Mouse (Mus musculus) small intestine, adult 2 months (tissue): ENCODE measurements around the gene Alk.

ENCODE experiments used
- CTCF ChIP-seq: fragments of 200-500 bp; IDR thresholded peaks from 2 replicates; pipeline ENCODE4 v1.5.1; 2012; ENCODE audit warnings: low read depth, mild to moderate bottlenecking, control low read depth, inconsistent platforms, low read length, moderate library complexity, mixed read lengths; ENCODE audit not compliant: insufficient replicate concordance, insufficient read length; ENCODE audit errors: extremely low read depth
- POLR2A ChIP-seq: fragments of 200-500 bp; IDR thresholded peaks from 2 replicates; pipeline ENCODE4 v1.6.1; 2012; ENCODE audit warnings: low read depth, mild to moderate bottlenecking, control low read depth, inconsistent platforms, low read length, moderate library complexity

GRCm38 (mm10) chr17:71914541-71914940, 689.9 kb downstream of the Alk start:
- TF ChIP-seq CTCF (no peak), POLR2A (no peak)
